Mouse (Mus musculus): ENCODE measurements around the gene Hspa2. TPM values are rescaled to one million over a fixed set of nuclear protein-coding genes. Genes with fewer than 3 reads are reported as not detected.

The Hspa2 gene
- polyA plus RNA-seq, 1 experiment from 2014 or later = 19.5 TPM

- peak; percentile 77 for ATAC-seq (replicated peaks; ENCODE audit: insufficient number of reproducible peaks, low FRiP score, low TSS enrichment)
- H3K9me3 ChIP-seq (replicated peaks; ENCODE audit: control insufficient read depth, low read length) = no peaks in the 10 kb centered on the region
- H3K36me3 ChIP-seq (ENCODE audit: control insufficient read depth, insufficient read depth, low read length) = no peaks in the 10 kb centered on the region
- WGBS (ENCODE audit: insufficient replicate concordance) = under 1% methylated on average over 87 of the region's 96 CpGs
- peak within 1 kb of the TSS; percentile 95 for H3K4me2 ChIP-seq
- H3K4me1 ChIP-seq (ENCODE audit: control insufficient read depth, insufficient read depth, low read length) = peaks cover 43% of the 10 kb centered on the region
- H3K27me3 ChIP-seq (ENCODE audit: control insufficient read depth, insufficient read depth, low read length) = no peaks in the 10 kb centered on the region
- peak within 1 kb of the TSS; percentile 100 for H3K27ac ChIP-seq (ENCODE audit: low read depth, low read length)
- peak within 1 kb of the TSS; percentile 99 for H3K4me3 ChIP-seq (ENCODE audit: low read depth, low read length)
- H3K9ac ChIP-seq (ENCODE audit: low read depth, low read length) = peak within 1 kb of the TSS; percentile 99
These were observed 34.6 kb upstream of the Hspa2 start, which contains the start of gene Zbtb25 for GRCm38 (mm10) chr12:76369206-76369977. Gene Zbtb25 (minus strand): TSS chr12:76369602.

GRCm38 (mm10) chr12:76369978-76370830 is 33.8 kb upstream of the Hspa2 start, which contains the start of gene Zbtb1:
Gene Zbtb1 (plus strand): TSS chr12:76370266.
- Histone ChIP-seq H3K9ac (ENCODE audit: low read depth, low read length) (peak within 1 kb of the TSS; percentile 99), H3K4me2 (peak within 1 kb of the TSS; percentile 95), H3K27ac (ENCODE audit: low read depth, low read length) (peak within 1 kb of the TSS; percentile 100), H3K4me3 (ENCODE audit: low read depth, low read length) (peak within 1 kb of the TSS; percentile 99), H3K9me3 (replicated peaks; ENCODE audit: control insufficient read depth, low read length) (no peaks in the 10 kb centered on the region), H3K36me3 (ENCODE audit: control insufficient read depth, insufficient read depth, low read length) (no peaks in the 10 kb centered on the region), H3K27me3 (ENCODE audit: control insufficient read depth, insufficient read depth, low read length) (no peaks in the 10 kb centered on the region), H3K4me1 (ENCODE audit: control insufficient read depth, insufficient read depth, low read length) (peaks cover 49% of the 10 kb centered on the region)
- peak; percentile 55 for ATAC-seq (replicated peaks; ENCODE audit: insufficient number of reproducible peaks, low FRiP score, low TSS enrichment)
- under 1% methylated on average over 74 of the region's 99 CpGs for WGBS (ENCODE audit: insufficient replicate concordance)

- peak; percentile 64 for ATAC-seq (replicated peaks; ENCODE audit: insufficient number of reproducible peaks, low FRiP score, low TSS enrichment)
These were observed 33.0 kb upstream of the Hspa2 start for GRCm38 (mm10) chr12:76370831-76371571.

GRCm38 (mm10) chr12:76372046-76372445 is 31.9 kb upstream of the Hspa2 start:
- H3K27ac ChIP-seq (ENCODE audit: low read depth, low read length) = peak overlapping the region; percentile 100
- peak overlapping the region; percentile 99 for H3K4me3 ChIP-seq (ENCODE audit: low read depth, low read length)

More at GRCm38 (mm10) chr12:76370831-76371571, 33.0 kb upstream of the Hspa2 start:
- Histone ChIP-seq H3K4me2 (peak overlapping the region; percentile 95), H3K27ac (ENCODE audit: low read depth, low read length) (peak overlapping the region; percentile 100), H3K9me3 (replicated peaks; ENCODE audit: control insufficient read depth, low read length) (no peaks in the 10 kb centered on the region), H3K4me1 (ENCODE audit: control insufficient read depth, insufficient read depth, low read length) (peaks cover 51% of the 10 kb centered on the region), H3K4me3 (ENCODE audit: low read depth, low read length) (peak overlapping the region; percentile 99), H3K9ac (ENCODE audit: low read depth, low read length) (peak overlapping the region; percentile 99), H3K27me3 (ENCODE audit: control insufficient read depth, insufficient read depth, low read length) (no peaks in the 10 kb centered on the region), H3K36me3 (ENCODE audit: control insufficient read depth, insufficient read depth, low read length) (no peaks in the 10 kb centered on the region)
- under 1% methylated on average over 55 of the region's 63 CpGs for WGBS (ENCODE audit: insufficient replicate concordance)

GRCm38 (mm10) chr12:76372881-76373818 is 30.8 kb upstream of the Hspa2 start:
- Histone ChIP-seq H3K36me3 (ENCODE audit: control insufficient read depth, insufficient read depth, low read length) (no peaks in the 10 kb centered on the region), H3K27me3 (ENCODE audit: control insufficient read depth, insufficient read depth, low read length) (no peaks in the 10 kb centered on the region), H3K4me2 (peak overlapping the region; percentile 95; the same call in 1 of the 2 replicates), H3K9ac (ENCODE audit: low read depth, low read length) (no peak overlapping the region), H3K27ac (ENCODE audit: low read depth, low read length) (peak overlapping the region; percentile 100; the same call in 1 of the 2 replicates), H3K4me1 (ENCODE audit: control insufficient read depth, insufficient read depth, low read length) (peaks cover 40% of the 10 kb centered on the region), H3K9me3 (replicated peaks; ENCODE audit: control insufficient read depth, low read length) (no peaks in the 10 kb centered on the region), H3K4me3 (ENCODE audit: low read depth, low read length) (no peak overlapping the region; the same call in none of the 2 replicates)
- no peak for ATAC-seq (replicated peaks; ENCODE audit: insufficient number of reproducible peaks, low FRiP score, low TSS enrichment)
- WGBS (ENCODE audit: insufficient replicate concordance) = 76% methylated on average over 5 of the region's 7 CpGs

More at GRCm38 (mm10) chr12:76372046-76372445, 31.9 kb upstream of the Hspa2 start:
- Histone ChIP-seq H3K36me3 (ENCODE audit: control insufficient read depth, insufficient read depth, low read length) (no peaks in the 10 kb centered on the region), H3K9me3 (replicated peaks; ENCODE audit: control insufficient read depth, low read length) (no peaks in the 10 kb centered on the region), H3K9ac (ENCODE audit: low read depth, low read length) (peak overlapping the region; percentile 99), H3K4me1 (ENCODE audit: control insufficient read depth, insufficient read depth, low read length) (peaks cover 47% of the 10 kb centered on the region), H3K4me2 (peak overlapping the region; percentile 95), H3K27me3 (ENCODE audit: control insufficient read depth, insufficient read depth, low read length) (no peaks in the 10 kb centered on the region)
- no peak for ATAC-seq (replicated peaks; ENCODE audit: insufficient number of reproducible peaks, low FRiP score, low TSS enrichment)
- 41% methylated on average over 7 of the region's 7 CpGs for WGBS (ENCODE audit: insufficient replicate concordance)

- Histone ChIP-seq H3K27ac (ENCODE audit: low read depth, low read length) (no peak overlapping the region), H3K27me3 (ENCODE audit: control insufficient read depth, insufficient read depth, low read length) (no peaks in the 10 kb centered on the region), H3K9ac (ENCODE audit: low read depth, low read length) (no peak overlapping the region), H3K4me1 (ENCODE audit: control insufficient read depth, insufficient read depth, low read length) (peaks cover 39% of the 10 kb centered on the region), H3K4me2 (no peak overlapping the region), H3K4me3 (ENCODE audit: low read depth, low read length) (no peak overlapping the region), H3K9me3 (replicated peaks; ENCODE audit: control insufficient read depth, low read length) (no peaks in the 10 kb centered on the region), H3K36me3 (ENCODE audit: control insufficient read depth, insufficient read depth, low read length) (no peaks in the 10 kb centered on the region)
- no peak for ATAC-seq (replicated peaks; ENCODE audit: insufficient number of reproducible peaks, low FRiP score, low TSS enrichment)
- 64% methylated on average over 6 of the region's 6 CpGs for WGBS (ENCODE audit: insufficient replicate concordance)
These were observed 30.0 kb upstream of the Hspa2 start for GRCm38 (mm10) chr12:76373991-76374390.

GRCm38 (mm10) chr12:76374911-76375310 is 29.1 kb upstream of the Hspa2 start:
- Histone ChIP-seq H3K36me3 (ENCODE audit: control insufficient read depth, insufficient read depth, low read length) (no peaks in the 10 kb centered on the region), H3K27me3 (ENCODE audit: control insufficient read depth, insufficient read depth, low read length) (no peaks in the 10 kb centered on the region), H3K9me3 (replicated peaks; ENCODE audit: control insufficient read depth, low read length) (no peaks in the 10 kb centered on the region), H3K9ac (ENCODE audit: low read depth, low read length) (no peak overlapping the region), H3K4me3 (ENCODE audit: low read depth, low read length) (no peak overlapping the region), H3K27ac (ENCODE audit: low read depth, low read length) (peak overlapping the region; percentile 35; the same call in 1 of the 2 replicates), H3K4me1 (ENCODE audit: control insufficient read depth, insufficient read depth, low read length) (peaks cover 42% of the 10 kb centered on the region), H3K4me2 (peak overlapping the region; percentile 18; the same call in 1 of the 2 replicates)
- ATAC-seq (replicated peaks; ENCODE audit: insufficient number of reproducible peaks, low FRiP score, low TSS enrichment) = no peak
- WGBS (ENCODE audit: insufficient replicate concordance) = 75% methylated on average over 4 of the region's 4 CpGs

All from heart, embryonic 11.5 days (tissue).